Mouse (Mus musculus): ENCODE data around the gene Zfp341.
A peak's percentile ranks its signal among the peaks of the same experiment; 100 is the strongest.

The Zfp341 gene

GRCm38 (mm10) chr2:154613118-154614115 is at the start of gene Zfp341, which contains the start of gene 4930519P11Rik:
TSS of gene Zfp341 (plus strand) at chr2:154613297.
TSS of gene 4930519P11Rik (minus strand) at chr2:154613437.
- peak; percentile 94 for DNase-seq (ENCODE audit: low spot score)

GRCm38 (mm10) chr2:154563612-154564170 is 49.4 kb upstream of the Zfp341 start:
- DNase-seq (ENCODE audit: low spot score), result no peak

GRCm38 (mm10) chr2:154565562-154565961 is 47.5 kb upstream of the Zfp341 start:
- DNase-seq (ENCODE audit: low spot score), result no peak

- DNase-seq (ENCODE audit: low spot score), result no peak
Observed at GRCm38 (mm10) chr2:154566641-154567040, 46.5 kb upstream of the Zfp341 start.

GRCm38 (mm10) chr2:154567766-154568165 is 45.3 kb upstream of the Zfp341 start:
- no peak for DNase-seq (ENCODE audit: low spot score)

GRCm38 (mm10) chr2:154568329-154569070 is 44.6 kb upstream of the Zfp341 start:
- peak; percentile 79 for DNase-seq (ENCODE audit: low spot score)

- DNase-seq (ENCODE audit: low spot score), result peak; percentile 83
Observed at GRCm38 (mm10) chr2:154569071-154569748, 43.9 kb upstream of the Zfp341 start.

- DNase-seq (ENCODE audit: low spot score), result peak; percentile 97
Observed at GRCm38 (mm10) chr2:154569836-154570286, 43.2 kb upstream of the Zfp341 start, which contains the start of gene E2f1. TSS of gene E2f1 (minus strand) at chr2:154569892.

GRCm38 (mm10) chr2:154570666-154571065 is 42.4 kb upstream of the Zfp341 start:
- DNase-seq (ENCODE audit: low spot score), result no peak

GRCm38 (mm10) chr2:154571266-154571665 is 41.8 kb upstream of the Zfp341 start:
- no peak for DNase-seq (ENCODE audit: low spot score)

GRCm38 (mm10) chr2:154571976-154572375 is 41.1 kb upstream of the Zfp341 start:
- no peak for DNase-seq (ENCODE audit: low spot score)

- no peak for DNase-seq (ENCODE audit: low spot score)
Observed at GRCm38 (mm10) chr2:154572996-154573395, 40.1 kb upstream of the Zfp341 start.

- no peak for DNase-seq (ENCODE audit: low spot score)
Observed at GRCm38 (mm10) chr2:154574271-154574670, 38.8 kb upstream of the Zfp341 start.

- DNase-seq (ENCODE audit: low spot score), result no peak
Observed at GRCm38 (mm10) chr2:154576876-154577743, 36.0 kb upstream of the Zfp341 start.

GRCm38 (mm10) chr2:154577744-154578067 is 35.4 kb upstream of the Zfp341 start:
- no peak for DNase-seq (ENCODE audit: low spot score)

GRCm38 (mm10) chr2:154580586-154580985 is 32.5 kb upstream of the Zfp341 start:
- DNase-seq (ENCODE audit: low spot score), result no peak

- no peak for DNase-seq (ENCODE audit: low spot score)
Observed at GRCm38 (mm10) chr2:154581421-154581820, 31.7 kb upstream of the Zfp341 start.

GRCm38 (mm10) chr2:154583906-154584872 is 28.9 kb upstream of the Zfp341 start:
- no peak for DNase-seq (ENCODE audit: low spot score)

- DNase-seq (ENCODE audit: low spot score), result no peak
Observed at GRCm38 (mm10) chr2:154584931-154585601, 28.0 kb upstream of the Zfp341 start.

All from testis, postnatal 10 days (tissue).